Mouse (Mus musculus) small intestine, adult 2 months (tissue): ENCODE data around the gene Bhlhe40.

ENCODE experiments used
- CTCF ChIP-seq: fragments of 200-500 bp; IDR thresholded peaks from 2 replicates; pipeline ENCODE4 v1.5.1; 2012; ENCODE audit warnings: low read depth, mild to moderate bottlenecking, control low read depth, inconsistent platforms, low read length, moderate library complexity, mixed read lengths; ENCODE audit not compliant: insufficient replicate concordance, insufficient read length; ENCODE audit errors: extremely low read depth
- POLR2A ChIP-seq: fragments of 200-500 bp; IDR thresholded peaks from 2 replicates; pipeline ENCODE4 v1.6.1; 2012; ENCODE audit warnings: low read depth, mild to moderate bottlenecking, control low read depth, inconsistent platforms, low read length, moderate library complexity

GRCm38 (mm10) chr6:108647094-108647493, 13.3 kb upstream of the Bhlhe40 start:
- TF ChIP-seq CTCF (no peak), POLR2A (no peak)
